Mouse (Mus musculus): ENCODE measurements around the gene Klf7.
"Not testable (repeated sequence)": the region's sequence is repeated elsewhere in the genome, so short reads cannot be mapped to it uniquely, and the experiment has no call there.

The Klf7 gene

DNA sequence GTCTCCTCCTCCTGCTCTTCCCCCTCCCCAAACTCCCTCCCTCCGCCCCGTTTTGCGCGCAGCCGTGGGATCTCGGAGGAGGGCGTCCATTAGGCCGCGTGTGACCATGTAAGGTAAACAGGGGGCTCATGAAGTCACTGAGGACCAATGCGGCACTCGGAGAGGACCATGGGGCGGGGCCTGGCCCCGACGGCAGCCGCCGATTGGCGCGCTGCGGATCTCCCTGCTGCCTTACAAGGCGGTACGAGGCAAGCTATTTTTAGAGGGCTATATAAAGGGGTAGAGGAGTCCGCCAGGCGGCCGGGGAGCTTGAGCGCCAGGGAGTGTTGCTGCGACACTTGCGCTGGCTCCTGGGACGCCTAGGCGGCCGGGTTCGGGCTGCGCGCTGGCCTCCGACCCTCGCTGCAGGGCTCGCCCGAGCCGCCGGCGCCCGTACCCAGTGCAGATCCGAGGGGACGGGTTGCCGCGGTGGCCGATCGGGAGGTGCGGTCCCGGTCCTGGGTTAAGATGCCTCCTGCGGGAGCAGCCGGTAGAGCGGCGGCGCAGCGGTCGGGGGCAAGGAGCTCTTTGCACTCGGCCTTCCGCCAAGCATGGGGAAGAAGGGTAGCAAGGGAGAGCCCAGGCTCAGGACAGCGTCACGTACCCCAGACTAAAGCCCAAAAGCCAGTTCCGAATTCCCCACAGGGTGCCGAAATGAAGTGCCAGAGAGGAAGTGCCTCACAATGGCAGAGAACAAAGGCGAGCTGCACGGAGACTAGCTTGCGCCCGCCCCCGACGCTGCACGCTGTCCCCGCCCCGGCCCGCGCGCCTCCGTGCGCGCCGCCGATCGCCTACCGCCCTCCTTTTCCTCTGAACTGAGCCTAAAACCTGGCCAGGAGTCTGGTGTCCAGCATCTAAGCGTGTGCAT lies at the start of gene Klf7:
TSS of gene Klf7 (minus strand) at position 724 of the 907 bp plus-strand sequence.
- DNase-seq (ENCODE audit: low spot score), result peak; percentile 99

DNA sequence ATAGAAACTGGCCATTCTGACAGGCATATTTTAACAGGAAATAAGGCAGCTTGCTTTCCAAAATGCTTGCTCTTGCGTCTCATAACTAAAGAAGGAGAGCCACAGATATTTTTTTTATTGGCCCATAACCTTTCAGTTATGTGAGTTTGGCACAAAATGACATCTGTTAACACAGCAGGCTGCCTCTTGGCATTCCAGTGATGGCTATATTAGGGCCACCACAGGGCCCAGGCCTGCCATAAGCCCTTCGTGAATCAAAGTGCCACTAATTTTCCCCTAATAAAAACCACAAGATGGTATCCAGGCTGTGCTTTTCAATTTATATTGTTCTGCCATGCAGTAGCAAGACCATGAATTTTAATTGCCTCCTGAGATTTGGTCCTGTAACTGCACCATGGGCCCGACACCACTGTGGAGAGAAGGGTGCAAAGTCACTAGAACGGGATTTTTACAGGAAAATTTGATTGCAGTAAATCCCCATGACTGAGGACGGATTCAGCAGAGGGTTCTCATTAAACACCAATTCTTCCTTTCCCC lies 42.5 kb upstream of the Klf7 start:
- no peak for DNase-seq (ENCODE audit: low spot score)

DNA sequence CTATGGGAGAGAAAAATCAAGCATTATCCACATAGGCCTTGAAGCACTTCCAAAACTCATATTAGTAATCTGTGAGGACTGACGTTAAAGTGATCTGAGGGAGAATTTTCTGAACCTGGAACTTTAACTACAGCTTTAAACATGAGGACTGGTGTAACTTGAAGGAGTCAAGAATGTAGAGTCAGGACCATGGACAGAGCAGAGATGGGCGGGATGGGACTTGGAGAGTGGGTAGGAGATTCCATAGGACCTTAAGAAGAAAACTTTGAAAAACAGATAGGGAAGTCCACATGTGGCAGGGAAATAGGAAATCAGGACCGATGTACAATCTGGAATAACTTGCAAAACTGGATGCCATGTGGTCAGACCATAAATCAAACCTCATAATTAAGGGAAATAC lies 36.7 kb upstream of the Klf7 start:
- no peak for DNase-seq (ENCODE audit: low spot score)

DNA sequence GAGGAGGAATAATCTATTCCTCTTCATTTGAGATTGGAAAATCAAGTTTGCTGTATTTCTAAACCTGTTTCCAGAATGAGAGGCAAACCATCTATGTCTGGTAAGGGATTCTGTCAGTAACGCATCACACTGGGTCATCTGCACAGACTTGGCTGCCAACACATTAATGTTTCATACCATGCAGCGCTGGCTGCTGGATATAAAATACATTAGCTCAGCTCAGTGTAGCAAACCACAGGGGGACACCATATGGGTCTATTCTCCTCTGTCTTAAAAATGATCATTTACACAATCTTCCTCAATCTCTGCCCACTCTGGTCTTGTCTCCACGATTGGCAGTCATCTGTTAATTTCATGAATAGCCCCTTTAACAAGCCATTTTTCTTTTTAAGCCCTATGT lies 27.1 kb upstream of the Klf7 start:
- DNase-seq (ENCODE audit: low spot score), result no peak

DNA sequence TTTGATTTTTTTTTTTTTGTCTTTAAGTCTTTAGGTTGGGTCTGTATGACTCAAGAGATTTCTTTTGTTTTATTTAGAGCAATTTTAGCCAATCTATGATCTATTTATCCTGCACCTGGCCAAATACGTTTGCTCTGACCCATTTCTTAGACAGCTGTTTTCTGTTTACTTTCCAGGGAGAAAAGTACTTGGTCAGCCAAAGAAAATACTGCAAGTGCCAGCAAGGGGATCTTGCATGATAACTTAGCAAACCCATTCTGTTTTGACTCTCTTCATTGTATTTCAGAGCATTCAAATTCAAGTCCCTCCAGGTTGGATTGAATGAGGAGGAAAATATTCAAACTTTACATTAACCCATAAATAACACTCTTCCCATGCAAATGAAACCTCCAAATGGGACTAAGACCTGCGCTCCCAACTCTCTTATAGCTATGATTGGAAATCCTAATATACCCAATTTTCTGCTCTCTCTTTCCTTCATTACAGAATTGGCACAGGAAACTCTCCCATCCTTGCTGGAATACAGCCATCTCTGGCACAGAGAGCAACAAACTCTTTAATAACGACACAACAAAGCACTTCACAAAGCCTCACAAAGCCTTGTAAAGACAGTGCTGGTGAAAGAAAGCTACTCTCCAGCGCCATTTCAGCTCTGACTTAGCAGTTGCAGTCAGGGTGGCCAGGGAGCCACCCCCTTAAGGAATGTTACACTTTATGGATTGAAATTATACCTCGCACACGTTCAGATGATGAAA lies 20.8 kb upstream of the Klf7 start:
- DNase-seq (ENCODE audit: low spot score), result no peak

DNA sequence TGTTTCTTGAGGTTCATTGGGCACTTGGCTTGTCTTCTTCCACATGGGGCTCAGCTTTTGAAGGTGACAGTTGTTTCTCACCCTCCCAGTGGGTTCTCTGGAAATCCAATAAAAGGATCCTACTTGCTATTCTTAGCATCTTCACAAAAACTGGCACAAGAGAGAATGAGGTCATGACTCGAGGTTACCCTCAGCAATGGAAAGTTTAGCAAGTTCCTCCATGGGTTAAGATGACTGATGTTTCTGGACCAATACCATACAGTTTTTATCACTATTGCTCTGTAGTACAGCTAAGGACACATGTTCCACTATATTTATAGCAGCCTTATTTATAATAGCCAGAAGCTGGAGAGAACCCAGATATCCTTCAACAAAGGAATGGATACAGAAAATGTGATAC lies 12.4 kb upstream of the Klf7 start:
- no peak for DNase-seq (ENCODE audit: low spot score)

DNA sequence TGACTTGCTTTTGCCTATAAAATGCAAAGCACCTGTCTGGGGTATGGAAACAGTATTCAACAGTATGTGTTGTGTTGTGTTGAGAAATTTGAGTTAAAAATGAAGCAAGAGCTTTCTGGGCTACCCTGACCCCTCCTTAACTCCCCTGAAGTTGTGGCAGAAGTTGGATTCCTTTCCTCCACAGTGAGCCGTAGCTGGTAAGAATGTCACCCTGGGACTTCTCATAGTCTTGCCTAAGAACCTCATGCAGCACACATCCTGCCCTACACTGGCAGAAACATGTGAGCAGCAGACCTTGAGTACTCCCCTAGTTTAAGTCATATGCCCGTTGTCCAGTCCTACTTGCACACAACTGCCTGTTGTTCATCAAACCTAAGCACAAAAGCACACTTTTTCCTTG lies 4.7 kb upstream of the Klf7 start:
- no peak for DNase-seq (ENCODE audit: low spot score)

DNA sequence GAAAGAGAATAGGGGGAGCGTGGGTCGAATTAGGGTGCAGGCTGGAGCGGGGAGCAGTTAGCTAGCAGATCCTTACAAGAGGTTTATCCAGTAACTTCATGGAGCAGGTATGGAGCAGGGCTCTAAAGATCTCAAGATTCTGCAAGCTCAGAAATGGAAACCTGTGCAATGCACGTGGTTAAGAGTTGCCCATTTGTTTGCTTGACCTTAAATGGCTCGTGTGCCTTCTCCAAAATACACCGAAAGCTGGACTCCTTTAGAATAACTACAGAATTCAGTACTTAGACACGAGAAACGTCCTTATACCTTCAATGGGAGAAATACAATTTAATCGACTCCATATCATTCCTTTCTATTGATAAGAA lies 366 bp upstream of the Klf7 start:
- DNase-seq (ENCODE audit: low spot score), result no peak

DNA sequence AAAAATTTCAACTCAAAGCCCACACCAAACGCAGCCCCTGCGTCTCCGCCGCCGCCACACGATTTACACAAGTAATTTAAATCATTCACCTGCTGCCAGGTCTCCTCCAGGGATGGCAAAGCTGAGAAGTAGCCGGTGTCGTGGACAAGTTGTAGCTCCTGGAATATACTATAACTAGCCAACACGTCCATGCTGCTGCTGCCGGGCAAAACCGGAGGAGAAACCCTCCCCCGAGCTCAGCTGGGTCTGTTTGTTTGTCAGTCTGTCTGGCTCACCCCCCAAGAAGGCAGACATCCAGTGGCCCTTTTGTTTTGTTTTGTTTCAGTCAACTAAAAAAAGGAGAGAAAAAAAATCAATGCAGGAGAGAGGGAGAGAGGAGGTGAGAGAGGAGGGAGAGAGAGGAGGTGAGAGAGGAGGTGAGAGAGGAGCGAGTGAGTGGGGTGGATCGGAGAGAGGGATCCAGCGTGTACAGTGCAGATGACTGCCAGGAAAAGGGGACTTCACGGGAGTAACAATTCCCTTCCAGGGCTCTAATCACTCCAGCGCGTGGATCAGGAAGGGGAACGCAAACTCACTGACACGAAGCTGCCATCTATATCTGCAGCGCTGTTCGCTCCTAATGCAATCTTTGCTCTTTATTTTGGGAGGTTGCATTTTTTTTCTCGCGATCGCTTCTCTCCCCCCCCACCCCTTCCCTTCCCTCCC lies 1.1 kb downstream of the Klf7 start:
- peak; percentile 40 for DNase-seq (ENCODE audit: low spot score)

DNA sequence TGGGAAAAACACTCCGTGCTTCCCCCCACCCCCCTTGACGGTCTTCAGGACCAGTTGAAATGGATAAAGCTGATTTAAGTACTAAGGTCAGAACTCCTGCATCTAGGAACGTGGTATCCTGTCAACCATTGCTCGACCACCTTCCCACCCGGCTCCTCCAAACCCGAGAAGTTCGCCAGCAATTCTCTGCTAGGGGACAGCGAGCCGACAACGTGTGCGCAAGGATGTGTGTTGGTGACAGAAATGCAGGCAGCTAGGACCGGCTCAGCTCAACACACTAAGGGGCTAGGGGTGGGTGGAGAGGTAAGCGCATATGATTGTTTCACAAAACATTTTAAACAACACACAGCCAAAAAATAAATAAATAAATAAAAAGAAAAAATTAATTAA lies 1.7 kb downstream of the Klf7 start:
- DNase-seq (ENCODE audit: low spot score), result peak; percentile 47

DNA sequence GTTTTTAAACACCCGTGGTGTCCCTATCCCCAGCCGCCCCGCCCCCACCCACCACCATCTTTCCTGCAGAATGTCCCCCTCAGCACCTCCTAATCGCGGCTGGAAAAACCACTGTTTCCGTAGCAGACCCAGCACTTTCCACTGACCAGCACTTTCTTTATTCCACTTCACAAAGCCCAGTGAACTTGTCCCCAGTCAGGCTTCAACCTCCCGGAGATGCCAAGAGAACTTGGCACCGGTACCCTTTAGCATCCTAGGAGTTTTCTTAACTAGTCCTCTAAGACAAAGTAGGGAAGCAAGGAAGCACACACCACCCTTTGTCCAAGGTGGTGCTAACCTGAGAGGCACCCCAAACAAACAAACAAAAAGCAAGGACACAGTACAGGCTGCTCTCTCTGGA lies 2.2 kb downstream of the Klf7 start:
- peak; percentile 32 for DNase-seq (ENCODE audit: low spot score)

DNA sequence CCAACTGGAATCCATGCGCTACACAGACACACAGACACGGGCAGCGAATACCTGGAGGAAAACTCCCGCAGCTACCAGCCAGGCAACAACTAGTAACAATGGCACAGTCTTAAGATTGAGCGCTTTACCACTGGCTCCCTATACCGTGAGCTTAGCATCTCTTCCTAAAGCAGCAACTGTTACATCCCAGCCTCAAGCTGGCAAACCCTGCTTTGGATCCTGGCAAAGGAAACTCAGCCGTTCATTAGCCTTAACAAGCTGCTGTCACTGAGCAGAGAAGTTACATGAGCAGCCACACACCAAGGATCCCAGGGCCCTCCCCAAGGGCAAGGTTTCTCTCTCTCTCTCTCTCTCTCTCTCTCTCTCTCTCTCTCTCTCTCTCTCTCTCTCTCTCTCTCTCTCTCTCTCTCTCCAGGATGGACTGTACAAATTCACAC lies 2.7 kb downstream of the Klf7 start:
- DNase-seq (ENCODE audit: low spot score), result peak; percentile 28

DNA sequence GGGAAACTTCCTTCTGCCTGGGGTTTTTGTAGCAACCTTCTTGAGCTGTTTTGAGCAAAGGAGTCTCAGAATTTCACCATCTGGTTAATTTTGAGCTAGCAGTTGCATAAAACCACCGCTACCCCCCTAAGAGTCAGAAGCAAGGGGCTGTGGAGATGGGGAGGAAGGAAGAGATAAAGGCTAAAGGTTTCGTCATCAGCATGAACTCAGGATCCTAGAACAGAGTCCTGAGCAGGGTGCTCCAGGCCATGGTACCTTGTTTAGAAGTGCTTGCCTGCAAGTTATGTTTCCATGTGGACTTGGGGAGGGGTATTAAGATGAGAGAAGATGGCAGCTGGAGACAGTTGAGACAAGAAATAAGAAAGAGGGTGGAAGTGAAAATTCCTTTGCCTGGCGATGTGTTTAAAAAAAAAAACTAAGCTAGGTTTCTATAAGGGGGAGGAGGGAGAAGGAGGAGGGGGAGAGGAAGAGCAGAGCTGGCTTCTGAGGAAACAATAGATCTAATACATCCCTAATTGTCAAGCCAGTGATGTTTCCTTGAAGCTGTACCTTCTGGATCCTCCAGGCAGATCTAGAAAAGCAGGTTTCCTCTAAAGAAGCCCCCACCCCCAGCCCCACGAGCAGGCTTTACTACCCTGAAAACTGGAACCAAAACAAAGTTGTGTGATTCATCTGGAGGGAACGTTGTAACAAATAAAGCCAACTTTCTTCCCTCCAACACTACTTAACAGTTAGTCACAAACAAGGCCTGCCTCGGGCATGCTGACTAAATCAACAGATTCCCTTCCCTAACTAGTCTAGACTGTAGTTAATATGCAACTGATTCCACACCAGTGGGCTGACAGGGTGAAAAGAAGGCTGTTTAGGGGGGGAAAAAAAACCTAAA lies 3.6 kb downstream of the Klf7 start:
- peak; percentile 16 for DNase-seq (ENCODE audit: low spot score)

DNA sequence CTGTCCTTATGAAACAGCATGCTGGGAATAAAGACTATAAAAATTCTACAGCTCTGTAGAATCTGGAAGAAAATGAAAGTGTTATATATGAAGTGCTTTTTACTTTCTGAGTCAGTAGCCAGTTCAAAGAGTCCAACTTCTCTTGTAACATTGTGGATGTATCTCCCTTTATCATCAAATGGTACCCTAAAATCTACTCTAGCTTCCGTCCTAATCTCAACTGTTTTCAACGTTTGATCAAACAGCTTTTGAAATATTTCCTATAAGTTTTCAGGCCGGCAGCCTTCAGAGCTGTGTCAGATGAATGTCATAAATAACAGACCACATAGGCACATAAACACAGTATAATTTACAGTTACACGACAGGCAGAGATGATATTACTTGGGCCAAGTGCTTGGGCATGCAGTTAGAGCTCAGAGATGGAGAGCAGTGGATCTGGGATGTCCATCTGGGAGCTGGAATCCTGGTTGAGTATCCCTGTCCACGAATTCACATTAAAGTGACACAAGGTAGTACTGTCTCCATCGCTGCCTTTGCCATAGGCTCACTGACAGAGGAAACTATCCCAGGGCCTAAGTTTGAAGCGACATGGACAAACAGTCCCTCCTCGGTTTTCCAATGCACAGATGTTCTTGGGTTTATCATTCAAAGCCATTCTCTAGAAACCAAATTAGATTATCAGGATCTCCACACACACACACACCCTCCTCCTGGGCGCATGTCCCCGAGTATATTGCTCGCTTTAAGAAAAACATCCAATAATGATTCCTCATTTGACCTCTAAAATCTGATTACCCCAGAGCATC lies 4.4 kb downstream of the Klf7 start:
- DNase-seq (ENCODE audit: low spot score), result no peak

DNA sequence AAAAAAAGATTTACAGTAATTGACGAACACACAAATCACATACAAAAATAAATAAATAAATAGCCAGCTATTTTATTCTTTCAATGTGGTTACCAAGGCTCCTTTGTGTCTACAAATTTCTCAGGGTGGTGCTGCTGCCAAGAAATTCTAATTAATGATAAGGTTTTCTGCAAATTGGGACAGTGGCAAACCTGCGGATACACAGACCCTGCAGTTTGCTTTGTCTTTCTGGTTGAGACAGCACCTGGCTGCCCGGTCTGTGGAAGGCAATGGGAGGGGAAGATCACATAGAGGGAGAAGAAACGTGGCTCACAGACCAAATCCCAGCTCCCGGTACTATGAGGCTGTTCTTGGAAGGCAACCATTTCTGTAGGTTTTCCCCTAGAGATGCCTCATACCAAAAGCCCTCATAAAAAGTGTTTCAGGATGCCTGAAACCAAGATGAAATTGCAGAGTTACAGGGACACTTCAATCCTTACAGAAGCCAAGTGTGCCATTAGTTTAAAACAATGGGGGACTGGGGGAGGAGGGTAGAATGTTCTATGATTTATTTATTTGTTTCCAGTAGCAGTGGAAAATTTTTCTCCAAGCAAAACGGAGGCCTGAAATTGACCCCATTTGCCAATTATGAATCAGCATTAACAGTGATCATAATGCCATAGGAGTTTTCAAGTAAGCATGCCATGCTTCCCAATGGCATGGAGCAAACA lies 5.2 kb downstream of the Klf7 start:
- DNase-seq (ENCODE audit: low spot score), result peak; percentile 17

DNA sequence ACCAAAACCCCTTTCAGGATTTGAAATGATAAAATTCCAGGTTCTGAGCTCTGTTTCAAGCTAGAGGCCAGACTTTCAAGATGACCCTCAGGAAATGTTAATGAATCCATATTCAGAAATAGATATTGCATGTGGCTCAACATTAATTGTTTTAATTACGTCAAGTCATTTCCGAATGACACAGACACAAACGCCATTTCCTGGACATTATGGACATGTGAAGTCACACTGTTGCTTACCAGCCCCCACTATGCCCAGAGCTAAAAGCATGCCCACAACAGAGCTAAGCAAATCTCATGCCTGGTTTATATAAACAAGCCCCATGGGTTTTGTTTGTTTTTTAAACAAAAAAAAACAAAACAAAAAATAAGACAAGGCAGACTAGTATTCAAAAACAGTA lies 7.5 kb downstream of the Klf7 start:
- DNase-seq (ENCODE audit: low spot score), result no peak

DNA sequence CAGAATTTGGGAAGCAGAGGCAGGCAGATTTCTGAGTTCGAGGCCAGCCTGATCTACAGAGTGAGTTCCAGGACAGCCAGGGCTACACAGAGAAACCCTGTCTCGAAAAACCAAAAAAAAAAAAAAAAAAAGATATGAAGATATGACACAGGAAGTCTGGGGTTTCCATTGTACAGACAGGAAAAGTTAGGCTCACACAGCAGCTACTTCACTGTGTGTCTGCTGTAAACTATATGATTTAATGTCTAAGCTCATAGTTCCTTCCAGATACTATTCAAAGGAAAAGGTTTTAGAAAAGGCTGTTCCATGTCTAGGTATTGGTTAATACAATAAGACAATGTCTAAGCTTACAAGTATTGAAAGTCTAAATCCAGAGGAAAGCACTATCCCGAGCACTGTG lies 13.4 kb downstream of the Klf7 start:
- DNase-seq (ENCODE audit: low spot score), result not testable (repeated sequence)

DNA sequence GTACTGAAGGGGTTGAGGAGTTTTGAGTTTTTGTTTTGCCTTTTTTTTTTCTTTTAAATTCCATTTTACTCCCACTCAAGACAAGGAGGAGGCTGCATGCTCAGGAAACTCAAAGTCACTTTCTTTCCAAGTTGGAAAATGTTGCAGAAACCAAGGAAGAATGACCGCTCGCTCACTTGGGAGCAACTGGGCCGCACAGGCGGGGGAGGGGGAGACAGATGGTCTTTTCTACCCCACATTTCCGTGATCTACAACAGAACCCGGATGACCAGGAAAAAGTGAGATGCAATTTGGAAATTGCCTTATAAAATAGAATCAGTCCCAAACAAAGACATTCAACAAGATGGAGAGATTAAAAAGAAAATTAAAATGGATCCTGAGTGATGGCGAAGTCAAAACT lies 14.6 kb downstream of the Klf7 start:
- no peak for DNase-seq (ENCODE audit: low spot score)

DNA sequence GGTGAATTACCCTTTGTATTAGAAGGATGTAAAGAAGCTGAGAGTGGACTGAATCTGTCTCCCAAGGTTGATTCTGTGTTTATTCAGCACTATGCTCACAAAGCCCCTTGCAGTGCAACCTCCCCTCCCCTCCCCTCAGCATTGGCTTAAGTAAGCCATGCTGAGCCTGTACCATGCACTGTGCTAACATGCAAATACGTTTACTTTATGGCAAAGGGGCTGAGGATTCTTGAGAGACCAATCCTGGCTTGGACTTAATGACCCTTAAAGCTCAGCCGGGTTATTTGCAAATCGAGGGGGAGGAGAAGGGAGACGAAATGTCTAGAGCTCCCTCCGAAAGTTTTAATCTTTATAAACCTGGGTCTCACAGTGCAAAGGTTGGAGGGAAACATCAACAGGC lies 16.0 kb downstream of the Klf7 start:
- DNase-seq (ENCODE audit: low spot score), result no peak

DNA sequence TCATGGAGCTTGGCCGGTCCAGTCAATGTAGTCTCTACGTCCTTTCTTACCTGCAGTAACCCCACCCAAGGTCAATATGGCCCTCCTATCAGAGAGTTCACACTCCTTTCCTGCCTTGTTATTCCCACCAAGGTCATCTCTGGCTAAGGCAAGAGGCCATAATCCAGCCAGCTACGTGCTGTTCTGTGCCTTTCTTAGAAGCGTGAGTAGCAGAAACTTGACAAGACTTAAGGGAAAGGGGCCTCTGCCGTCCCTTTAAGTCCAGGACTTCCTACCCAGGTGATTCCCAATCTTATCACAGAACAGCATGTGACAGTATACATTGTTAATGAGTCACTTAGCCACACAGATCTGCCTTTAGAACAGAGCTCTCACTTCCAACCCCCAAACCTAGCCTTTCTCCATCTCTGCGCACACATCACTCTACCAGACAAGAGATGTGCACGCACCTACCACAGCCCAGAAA lies 16.9 kb downstream of the Klf7 start:
- DNase-seq (ENCODE audit: low spot score), result no peak
